Mouse (Mus musculus): Measurements from ENCODE around the gene Kif18b.

The Kif18b gene

GRCm38 (mm10) chr11:102924557-102925350 lies at the start of gene Kif18b:
Gene Kif18b, minus strand, starts transcription at chr11:102925124.
- DNase-seq (ENCODE audit: extremely low read depth, insufficient read length, low spot score): peak; percentile 96

GRCm38 (mm10) chr11:102972326-102972725 lies 47.4 kb upstream of the Kif18b start:
- DNase-seq (ENCODE audit: extremely low read depth, insufficient read length, low spot score): no peak

DNA sequence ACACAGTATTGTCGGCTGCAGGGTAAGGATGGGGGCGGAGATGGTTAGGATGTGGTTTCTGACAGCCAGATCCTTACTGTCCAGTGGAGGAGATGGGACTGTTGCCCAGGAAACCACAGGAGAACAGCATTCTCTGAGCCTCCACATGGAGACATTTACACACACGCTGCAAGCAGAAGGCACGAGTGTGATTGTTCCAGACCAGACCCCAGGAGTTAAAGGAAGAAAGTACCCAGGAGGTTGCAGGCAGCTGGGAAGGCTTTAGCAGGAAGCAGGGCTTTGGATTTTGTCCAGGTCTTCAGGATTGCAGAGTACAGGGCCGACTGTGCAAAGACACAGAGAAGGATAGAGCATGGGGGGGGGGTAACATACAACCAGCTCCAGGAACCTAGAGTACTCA lies 46.7 kb upstream of the Kif18b start:
- DNase-seq (ENCODE audit: extremely low read depth, insufficient read length, low spot score): no peak

DNA sequence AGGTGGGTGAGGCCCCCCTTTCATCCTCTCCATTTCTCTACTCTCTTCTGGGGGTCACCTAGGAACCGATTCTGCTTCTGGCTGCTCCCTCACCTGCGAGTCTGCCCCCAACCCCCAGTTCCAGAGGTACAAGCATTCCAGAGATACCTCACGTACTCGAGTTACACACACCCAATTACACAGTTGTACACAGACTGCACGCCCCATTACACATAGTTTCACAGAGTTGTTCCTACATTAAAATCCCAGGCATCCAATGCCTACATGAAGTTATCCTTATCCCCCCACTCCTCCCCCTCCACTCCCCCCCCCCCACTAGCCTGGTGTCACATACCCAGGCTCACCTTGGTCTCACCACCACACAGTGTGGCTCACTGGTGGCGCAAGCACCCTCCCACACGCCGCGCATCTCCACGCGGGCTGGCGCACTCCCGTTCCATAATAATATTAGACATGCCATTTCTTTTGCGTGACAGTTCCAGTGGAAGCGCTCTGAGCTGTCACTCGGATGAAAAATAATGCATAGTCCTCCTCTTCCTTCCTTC lies 39.7 kb upstream of the Kif18b start:
- no peak for DNase-seq (ENCODE audit: extremely low read depth, insufficient read length, low spot score)

- no peak for DNase-seq (ENCODE audit: extremely low read depth, insufficient read length, low spot score)
Measured at GRCm38 (mm10) chr11:102963855-102964546, 39.1 kb upstream of the Kif18b start.

GRCm38 (mm10) chr11:102963246-102963854 lies 38.4 kb upstream of the Kif18b start:
- DNase-seq (ENCODE audit: extremely low read depth, insufficient read length, low spot score): no peak

GRCm38 (mm10) chr11:102962861-102963245 lies 37.9 kb upstream of the Kif18b start:
- no peak for DNase-seq (ENCODE audit: extremely low read depth, insufficient read length, low spot score)

GRCm38 (mm10) chr11:102961082-102961481 lies 36.2 kb upstream of the Kif18b start:
- no peak for DNase-seq (ENCODE audit: extremely low read depth, insufficient read length, low spot score)

DNA sequence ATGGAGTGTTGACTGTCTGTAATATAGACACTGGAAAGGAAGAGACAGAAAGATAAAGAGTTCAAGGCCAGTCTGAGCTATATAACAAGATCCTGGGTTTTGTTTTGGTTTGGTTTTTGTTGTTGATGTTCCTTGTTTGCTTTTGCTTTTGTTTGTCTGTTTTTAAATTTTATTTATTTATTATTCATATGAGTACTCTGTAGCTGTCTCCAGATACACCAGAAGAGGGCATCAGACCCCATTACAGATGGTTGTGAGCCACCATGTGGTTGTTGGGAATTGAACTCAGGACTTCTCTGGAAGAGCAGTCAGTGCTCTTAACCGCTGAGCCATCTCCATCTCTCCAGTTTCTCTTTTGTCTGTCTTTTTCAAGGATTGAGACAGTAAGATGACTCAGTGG lies 33.9 kb upstream of the Kif18b start:
- DNase-seq (ENCODE audit: extremely low read depth, insufficient read length, low spot score): no peak

GRCm38 (mm10) chr11:102958431-102958830 lies 33.5 kb upstream of the Kif18b start:
- DNase-seq (ENCODE audit: extremely low read depth, insufficient read length, low spot score): no peak

GRCm38 (mm10) chr11:102957692-102958091 lies 32.8 kb upstream of the Kif18b start:
- DNase-seq (ENCODE audit: extremely low read depth, insufficient read length, low spot score): no peak

DNA sequence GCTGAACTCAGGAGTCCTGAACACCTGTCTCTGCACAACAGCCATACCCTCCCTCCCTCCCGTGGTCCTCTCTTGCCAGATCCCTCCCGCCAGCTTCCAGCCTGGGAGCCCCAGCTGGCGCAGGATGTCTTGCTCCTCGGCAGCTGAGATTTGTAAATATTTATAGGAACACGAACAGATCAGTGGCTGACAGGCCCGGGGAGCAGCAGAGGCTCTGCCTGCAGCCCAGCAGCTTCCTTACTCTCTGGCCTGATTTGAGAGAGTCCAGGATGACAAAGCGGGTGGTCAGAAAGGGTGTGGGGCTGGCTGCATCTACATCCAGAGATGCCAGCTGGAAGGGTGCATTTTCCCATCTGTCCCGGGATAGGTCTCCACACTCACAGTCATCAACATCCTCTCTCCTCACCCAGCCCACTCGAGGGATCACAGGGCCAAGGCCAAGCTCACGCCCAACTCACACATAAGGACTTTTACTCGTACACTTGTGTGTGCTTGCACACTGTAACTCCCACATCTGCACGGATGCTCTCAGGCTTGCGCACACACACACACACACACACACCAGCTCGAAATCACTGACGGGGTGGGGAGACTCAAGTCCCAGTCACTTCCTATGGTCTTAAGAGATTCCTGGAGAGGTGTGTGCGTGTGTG lies 32.2 kb upstream of the Kif18b start:
- no peak for DNase-seq (ENCODE audit: extremely low read depth, insufficient read length, low spot score)

DNA sequence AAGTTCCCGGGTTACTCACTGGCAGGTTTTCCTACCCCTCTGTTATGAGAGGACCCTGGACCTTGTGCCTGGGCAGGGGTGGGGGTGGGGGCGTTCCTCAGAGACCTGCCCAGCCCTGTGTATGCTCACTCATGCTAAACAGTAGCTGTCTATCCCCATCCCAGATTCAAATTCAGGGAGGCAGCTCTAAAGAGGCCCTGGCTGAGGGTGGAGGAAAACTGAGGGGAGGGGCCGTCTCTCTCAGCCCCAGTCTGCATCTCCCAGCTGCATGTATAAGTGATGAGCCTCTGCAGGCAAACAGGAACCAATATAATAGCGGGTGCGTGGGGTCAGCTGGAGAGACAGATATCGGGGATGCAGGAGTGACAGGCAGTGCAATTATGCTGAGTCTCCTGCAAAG lies 28.0 kb upstream of the Kif18b start:
- DNase-seq (ENCODE audit: extremely low read depth, insufficient read length, low spot score): no peak

GRCm38 (mm10) chr11:102948043-102948961 lies 23.4 kb upstream of the Kif18b start:
- no peak for DNase-seq (ENCODE audit: extremely low read depth, insufficient read length, low spot score)

- no peak for DNase-seq (ENCODE audit: extremely low read depth, insufficient read length, low spot score)
Measured at GRCm38 (mm10) chr11:102946992-102947343, 22.0 kb upstream of the Kif18b start.

GRCm38 (mm10) chr11:102946265-102946991 lies 21.5 kb upstream of the Kif18b start, which contains the start of gene C1ql1:
Gene C1ql1, minus strand, starts transcription at chr11:102946688.
- no peak for DNase-seq (ENCODE audit: extremely low read depth, insufficient read length, low spot score)

DNA sequence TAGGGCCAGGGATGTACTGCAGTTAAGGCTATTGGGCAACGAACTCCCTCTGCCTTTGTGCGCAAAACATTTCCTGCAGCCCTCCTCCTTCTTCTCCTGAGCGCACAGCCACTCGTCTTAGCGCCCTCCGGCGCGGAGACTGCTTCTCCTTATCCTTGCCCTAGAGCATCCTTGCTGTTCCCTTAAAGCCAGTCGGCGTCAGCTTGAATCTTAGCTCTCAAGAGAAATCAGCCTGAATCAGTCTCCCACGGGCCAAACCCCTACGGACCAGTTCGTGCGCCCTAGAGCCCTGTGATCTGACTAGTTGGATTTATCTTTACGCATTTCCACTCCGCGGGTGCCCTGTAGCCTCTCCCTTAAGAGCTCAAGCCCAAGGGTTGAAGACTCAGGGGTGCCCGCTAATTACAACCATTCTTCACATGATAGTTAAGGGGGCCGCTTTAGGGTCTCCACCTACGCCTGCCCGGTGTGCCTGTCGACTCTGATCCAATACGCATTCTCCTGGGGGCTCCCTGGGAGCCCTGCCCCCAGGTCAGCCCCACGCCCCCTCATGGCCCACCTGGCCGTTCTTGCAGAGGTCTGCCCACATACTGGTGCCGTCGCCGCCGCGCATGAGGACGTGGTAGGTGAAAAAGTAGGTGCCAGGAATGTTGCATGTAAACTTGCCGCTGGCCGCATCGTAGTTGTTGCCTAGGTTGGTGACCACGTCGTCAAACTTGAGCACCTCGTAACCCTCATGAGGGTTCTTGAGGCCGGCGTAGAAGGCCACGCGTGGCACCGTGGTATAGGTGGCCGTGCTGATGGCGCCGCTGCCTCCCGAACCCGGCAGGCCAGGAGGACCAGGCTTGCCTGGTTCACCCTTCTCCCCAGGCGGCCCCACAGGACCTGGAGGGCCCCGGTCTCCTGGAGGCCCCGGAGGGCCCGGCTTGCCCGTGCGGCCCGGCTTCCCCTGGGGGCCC lies 20.7 kb upstream of the Kif18b start:
- DNase-seq (ENCODE audit: extremely low read depth, insufficient read length, low spot score): no peak

GRCm38 (mm10) chr11:102941236-102941635 lies 16.3 kb upstream of the Kif18b start:
- no peak for DNase-seq (ENCODE audit: extremely low read depth, insufficient read length, low spot score)

Data from 3134 (cell line).